Mouse (Mus musculus) cerebellum, adult 18-20 months (tissue): ENCODE results near the gene Casq2.
A peak's percentile ranks its signal among the peaks of the same experiment; 100 is the strongest.

Source experiments
- DNase-seq, 2 experiments: peaks; one replicate each; pipeline ENCODE4 v3.0.0; 2021

The Casq2 gene

DNA sequence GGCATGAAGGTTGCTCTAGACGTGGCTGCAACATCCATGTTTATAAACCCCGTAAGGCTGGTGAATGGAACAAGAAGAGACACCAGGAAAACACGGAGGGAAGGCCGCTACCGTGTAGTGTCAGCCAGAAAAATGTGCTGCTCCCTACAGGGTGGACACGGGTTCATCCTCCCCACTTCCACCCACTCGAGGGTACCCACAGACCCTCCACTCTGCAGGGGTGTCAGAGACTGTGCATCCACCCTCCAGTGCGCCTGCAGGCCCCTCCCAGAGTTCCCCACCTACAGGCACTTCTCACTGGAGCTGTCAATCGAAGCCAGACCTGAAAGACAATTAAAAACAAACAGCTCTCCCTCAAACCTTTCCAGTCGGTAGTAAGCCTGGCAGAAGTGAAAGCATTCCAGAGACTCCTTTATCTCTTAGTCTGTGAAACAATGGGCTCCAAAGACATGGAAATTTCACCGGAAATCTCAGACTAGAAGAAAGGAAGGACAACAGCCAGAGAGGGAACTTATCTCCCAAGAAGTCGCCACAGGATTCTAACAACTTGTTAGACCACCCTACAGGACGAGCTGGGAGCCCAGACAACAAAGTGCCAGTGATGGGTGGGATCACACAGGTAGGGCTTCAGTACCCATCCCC is 2.5 kb upstream of the Casq2 start:
- DNase-seq: no peak

DNA sequence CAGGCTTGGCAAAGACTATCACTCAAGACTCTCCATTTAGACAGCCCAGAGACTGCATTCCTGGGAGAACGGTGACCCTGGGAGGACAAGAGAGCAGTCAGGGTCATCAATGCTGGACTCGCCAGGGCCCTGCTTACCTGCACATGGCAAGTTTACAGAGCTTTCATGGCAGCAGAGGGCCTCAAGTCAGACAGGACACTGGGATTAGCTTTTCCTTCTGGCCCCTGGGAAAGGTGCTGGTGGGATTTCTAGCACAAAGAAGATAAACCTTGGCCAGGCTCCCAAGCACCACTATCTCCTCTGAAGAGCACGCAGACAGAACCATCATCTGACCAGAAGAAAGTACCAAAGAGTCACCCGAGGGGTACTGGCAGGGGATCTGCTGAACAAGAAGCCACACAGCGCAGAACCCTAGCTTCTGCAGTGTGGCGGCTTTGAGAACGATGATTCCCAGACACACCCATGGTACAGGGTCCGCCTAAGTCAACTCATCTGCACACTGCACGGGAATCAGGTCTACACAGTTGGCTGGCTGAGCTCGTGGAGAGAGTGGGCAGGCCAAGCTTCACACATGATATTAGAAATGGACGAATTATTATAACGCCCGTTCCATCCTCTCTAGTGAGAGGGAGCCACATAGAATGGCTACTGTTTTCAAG is 1.3 kb upstream of the Casq2 start:
- no peak for DNase-seq

DNA sequence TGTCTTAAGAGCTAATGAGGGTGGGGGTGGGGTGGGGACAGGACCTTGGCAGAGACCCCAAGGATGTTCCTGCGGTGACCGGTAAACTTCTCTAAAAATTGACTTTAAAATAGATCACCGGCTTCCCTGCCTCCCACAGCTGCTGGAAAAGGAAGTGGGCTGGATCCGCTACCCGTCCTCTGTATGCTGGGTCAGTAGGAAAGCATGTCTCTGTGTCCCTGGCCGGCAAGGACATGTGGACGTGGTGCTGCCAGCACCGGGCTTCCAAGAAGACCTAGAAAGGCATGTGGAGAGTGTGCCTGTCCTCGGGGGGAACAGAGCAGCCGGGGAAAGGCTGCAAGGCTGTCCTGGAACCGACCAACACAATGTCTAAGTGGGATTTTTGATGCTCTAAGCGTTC is 496 bp upstream of the Casq2 start:
- DNase-seq: no peak

DNA sequence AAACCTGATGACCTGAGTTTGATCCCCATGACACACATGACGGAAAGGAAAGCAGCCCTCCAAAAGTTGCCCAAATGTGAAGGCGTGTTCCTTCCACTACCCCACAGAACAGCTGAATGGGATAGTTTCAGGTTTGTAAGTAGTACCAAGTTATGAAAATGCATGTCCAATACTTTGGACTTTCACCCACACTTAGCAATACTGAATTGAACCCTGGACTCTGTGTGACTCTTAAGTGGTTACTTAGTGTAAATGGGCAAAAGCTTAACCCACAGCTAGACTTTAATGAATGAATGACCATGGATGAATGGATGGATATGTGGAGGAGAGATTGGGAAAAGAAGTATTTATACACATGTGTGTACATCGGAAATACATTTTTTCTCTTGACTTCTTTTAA is 8.6 kb downstream of the Casq2 start:
- DNase-seq: no peak

DNA sequence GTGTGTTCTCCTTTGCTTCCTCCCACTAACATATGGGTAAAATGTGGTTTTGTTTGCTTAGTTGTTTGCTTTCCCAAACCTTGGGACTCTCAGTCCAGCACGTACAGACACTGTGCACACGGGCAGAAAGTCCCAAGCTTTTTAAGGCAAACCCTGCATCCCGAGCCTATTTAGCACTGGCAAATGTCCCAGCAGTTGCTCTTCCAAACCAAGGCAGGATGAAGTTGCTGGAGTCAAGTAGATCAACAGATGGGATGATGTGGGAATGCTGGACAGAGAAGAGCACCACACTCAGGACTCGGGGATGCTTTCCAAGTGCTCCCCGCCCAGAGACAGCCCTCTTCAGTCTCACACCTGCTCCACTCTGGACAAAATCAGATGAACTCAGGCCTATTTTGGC is 9.2 kb downstream of the Casq2 start:
- no peak for DNase-seq

DNA sequence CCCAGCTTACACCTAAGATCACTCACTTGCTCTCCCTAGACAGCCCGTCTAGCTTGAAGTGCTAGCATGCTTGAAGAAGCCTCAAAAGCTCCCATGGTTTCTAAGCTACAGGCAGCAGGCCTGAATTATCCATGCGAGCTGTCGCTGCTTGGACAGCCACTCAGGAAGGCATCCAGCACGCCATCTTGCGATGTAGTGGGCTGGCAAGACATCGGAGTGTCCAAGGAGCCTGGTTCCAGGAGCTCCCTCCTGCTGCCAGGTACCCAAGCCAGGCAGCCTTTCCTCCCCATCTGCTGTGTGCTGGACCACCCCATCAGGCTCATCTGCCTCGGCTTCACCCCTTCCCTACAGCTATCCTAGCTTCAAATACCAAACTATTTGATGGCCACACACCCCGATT is 10.2 kb downstream of the Casq2 start:
- no peak for DNase-seq

DNA sequence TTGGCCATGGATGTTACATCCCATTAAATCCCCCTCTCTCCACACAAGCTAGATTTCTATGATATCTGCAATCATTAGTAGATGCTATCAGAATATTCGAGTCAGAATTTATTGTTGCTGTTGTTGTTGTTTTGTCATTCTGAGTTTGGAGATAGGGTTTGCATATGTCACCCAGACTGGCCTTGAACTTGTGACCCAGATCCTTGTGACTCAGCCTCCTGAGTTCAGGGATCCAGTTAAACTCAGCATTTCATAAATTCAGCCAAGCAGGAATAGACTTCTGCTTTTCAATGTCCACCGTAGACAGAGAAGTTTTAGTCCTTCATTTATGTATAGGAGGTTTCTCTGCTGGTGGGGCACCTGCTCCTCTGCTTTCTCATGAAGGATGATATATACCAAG is 10.8 kb downstream of the Casq2 start:
- no peak for DNase-seq

DNA sequence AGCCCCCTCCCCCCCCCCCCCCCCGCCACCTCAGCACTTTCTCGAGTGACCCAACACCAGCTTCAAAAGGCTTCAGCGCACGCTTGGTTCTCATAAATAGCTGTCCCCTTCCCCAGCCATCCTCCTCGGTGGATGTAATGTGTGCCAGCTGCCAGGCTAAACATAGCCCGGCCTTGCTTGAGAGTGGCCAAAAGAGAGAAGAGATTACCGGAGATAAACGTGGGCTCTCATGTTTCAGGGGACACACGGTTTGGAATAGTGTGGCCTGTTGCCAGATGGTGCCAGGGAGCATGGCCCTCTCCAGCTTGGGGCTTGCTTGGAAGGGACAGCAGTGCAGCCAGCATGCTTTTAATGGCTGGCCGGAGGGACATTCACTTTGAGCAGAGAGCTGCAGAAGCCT is 13.0 kb downstream of the Casq2 start:
- DNase-seq: no peak

DNA sequence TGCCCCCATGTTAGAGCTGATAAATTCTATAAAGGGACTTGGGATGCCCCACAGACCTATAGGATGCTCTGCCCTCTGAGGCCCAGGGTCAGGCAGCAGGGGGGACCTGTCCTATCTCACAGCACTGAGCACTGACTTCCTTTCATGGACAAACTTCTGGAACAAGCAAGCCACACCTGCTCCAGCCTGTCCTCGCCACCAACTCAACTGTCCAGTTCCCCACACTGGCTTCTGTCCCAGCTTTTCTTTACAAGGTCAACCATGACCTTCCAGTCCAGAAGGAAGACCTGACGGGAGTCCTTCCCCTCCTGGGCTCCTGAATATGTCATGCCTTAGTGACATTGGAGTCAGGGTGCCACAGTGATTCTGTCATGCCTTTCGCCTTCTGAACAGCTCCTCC is 13.6 kb downstream of the Casq2 start:
- DNase-seq: no peak

DNA sequence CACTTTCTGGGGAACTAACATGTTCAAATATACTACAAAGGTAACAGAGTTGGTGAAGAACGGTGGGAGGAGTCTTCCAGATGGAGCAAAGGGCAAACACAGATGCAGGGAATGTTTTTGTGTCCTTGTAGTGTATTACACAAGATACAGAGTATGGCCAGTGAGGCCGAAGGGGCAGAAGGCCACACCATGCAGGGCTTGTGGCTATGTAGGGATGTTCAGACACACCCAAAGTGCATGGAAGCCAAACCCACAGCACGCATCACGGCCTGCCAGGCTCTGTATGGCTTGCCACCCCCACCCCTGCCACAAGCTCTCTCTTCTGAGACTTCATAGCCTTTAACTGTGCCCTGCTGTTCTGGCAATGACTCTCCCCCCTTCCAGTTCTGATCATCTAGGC is 15.2 kb downstream of the Casq2 start:
- DNase-seq: no peak

DNA sequence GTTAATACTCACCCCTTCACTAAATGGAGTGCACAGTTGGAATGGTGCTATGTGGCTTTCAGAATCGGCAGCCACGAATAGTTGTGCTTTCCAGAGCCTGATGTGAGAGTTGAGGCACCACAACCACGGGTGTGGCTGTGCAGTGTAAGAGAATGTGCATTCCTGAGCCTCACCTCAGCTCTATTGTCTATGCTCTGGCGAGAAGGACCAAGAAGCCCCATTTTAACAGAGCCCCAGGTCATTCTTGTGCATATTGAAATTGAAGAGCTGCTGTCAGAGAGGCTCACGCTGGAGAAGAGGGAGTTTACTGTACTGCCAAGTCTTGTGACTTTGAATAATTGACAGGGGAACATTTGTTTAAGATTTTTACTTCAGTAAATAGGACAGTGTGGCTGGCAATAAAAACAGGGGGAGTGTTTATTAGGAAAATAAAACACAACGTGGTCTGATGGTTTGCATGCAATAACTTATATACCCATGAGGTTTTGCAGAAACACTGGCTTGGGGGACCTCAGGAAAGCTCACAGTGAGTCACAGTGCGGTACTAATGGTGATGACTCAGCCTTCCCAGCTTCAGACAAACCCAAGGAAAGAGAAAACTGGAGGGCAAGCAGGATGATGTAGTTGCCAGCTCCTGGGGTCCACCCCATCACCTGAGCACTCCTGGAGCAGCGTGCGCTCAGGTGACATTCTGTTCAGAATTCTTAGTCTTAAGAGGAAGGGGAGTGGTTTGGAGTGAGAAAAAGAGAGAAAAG is 17.8 kb downstream of the Casq2 start:
- no peak for DNase-seq

DNA sequence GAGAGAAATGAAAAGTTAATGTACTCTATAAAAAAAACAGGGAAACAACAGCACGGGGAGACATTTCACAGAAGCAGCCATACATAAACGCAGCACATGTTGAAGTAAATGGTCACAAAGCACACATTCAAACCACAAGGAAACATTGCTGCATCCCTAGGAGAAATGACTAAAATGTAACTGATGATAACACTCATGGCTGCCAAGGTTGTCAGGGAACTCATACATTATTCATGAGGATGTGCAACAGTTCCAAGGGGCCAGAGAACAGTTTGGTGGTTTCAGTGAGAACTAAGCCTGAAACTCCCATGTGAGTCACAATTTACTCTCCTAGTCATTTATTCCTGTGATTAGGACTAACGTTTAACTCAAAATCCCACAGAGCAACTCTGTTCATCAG is 22.0 kb downstream of the Casq2 start:
- no peak for DNase-seq

DNA sequence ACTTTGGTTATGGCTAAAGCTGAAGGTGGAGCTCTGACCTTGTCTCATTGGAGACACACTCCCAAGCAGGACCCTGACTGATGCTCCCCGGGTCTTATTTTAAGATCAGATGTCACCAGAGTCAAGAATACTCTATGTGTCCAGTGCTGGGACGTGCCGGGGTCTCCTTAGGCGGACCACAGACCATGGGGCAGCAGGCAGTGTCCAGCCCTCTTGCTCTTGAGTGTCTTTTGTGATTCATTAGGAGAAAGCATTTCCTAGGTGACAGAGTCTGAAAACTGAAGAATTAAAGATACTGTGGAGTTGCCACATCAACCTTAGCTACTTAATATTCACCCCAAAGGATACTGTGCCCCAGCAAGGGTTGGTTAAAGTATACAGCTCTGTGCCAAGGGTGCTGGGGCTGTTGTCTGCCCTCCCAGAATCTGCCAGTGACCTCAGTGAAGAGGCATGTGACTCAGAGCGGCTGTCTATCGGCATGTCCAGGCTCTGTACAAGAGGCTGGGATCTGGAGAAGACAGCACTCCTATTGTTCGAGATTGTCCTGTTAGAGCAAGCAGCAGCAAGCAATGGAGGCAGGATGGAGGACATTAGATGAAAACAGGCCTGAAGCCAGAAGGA is 25.9 kb downstream of the Casq2 start:
- no peak for DNase-seq

DNA sequence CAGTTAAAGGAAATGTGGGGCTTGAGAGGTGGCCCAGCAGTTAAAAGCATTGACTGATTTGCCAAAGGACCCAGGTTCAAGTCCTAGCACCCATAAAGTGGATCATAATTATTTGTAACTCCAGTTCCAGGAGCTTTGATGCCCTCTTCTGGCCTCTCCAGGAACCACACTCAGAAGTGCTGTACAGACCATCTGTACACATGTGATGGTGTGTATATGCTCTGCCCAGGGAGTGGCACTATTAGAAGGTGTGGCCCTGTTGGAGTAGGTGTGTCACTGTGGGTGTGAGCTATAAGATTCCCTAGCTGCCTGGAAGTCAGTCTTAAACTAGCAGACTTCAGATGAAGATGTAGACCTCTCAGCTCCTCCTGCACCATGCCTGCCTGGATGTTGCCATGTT is 34.7 kb downstream of the Casq2 start:
- no peak for DNase-seq

DNA sequence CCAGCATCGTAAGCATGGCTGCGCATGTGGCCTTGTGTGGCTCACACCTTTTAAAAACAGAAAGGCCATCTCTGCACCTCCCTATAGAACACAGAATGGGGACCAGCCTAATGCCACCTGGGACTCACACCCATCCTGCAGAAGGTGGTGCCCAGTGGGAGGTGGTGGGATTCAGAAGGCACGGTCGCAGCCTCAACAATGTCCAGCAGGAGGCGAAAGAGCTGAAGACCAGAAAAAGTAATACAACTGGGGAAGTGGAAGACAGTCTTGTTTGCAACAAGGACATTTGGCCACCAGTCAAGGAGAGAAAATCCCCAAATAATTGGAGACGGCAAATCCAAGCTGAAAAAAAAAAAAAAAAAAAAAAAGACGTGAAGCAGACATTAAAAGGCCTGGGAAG is 35.8 kb downstream of the Casq2 start:
- no peak for DNase-seq

DNA sequence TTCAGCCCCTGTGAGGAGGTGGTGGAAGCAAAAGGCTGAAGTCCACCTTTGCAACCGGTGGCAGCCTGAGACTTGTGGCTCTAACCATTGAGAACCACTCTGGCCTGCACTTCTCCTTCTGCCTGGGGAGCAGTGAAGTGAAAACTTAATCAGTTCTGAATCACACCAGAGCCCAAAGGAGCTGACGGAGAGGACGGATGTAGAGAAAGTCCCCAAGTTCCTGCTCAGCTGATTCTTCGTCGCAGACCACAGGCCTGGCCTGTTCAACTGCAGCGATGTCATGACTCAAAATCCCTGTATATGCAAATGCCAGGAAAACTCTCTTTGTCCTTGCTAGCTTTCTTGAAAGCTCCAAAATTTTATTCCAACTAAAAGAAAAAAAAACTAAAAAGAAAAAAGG is 37.4 kb downstream of the Casq2 start:
- no peak for DNase-seq

DNA sequence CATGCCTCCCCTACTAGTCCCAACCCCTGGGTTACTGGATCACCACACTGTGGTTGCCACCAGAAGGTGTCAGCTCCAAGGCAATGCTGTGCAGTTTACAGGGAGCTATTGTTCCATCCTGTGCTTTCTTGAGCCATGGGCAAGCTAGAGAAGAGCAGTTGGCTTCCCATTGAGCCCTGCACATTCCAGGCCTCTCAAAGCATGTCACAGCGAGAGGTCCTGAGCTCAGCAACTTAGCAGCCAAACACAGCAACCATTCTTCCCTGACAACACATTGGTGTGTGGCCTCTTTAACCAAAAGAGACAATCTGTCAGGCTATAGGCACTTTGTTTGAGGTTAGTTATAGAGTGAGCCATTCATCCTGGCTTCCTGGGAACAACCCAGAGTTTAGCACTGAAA is 39.3 kb downstream of the Casq2 start:
- DNase-seq: peak; percentile 28 to 31

DNA sequence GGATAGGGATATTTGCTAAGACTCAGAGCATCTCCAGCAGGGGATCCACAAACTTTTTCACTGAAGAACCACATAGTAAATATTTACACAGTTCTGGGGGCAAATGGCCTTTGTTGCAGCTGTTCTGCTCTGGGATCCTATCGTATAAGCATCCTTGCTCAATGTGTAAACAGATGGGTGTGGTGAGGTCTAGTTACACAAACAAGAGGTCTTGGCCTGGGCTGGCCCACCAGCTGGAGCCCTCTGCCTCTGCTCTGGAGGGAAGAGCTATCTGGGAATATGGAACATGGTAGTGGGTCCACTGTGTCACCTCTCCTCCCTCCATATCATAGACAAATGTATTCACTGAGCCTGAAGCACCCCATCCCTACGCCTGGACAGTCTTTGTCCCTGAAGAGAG is 40.9 kb downstream of the Casq2 start:
- DNase-seq: no peak

DNA sequence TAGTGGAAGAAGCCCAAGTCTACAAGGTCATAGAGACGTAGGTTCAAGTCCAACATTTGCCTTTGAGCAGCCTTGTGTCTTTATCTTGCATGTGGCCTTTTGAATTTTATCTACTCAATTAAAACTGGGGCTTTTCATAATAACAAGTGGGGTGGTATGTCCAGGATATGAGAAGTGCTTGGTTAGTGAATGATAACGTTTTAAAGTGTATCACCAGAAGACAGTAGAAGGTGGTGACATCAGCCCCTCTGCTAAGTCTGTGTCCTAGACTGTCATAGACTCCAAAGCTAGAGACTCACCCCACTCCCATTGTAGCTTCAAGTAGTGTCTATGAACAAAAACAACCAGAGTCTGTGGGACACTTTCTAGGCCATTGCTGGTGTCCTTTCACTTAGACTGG is 42.0 kb downstream of the Casq2 start:
- DNase-seq: no peak

DNA sequence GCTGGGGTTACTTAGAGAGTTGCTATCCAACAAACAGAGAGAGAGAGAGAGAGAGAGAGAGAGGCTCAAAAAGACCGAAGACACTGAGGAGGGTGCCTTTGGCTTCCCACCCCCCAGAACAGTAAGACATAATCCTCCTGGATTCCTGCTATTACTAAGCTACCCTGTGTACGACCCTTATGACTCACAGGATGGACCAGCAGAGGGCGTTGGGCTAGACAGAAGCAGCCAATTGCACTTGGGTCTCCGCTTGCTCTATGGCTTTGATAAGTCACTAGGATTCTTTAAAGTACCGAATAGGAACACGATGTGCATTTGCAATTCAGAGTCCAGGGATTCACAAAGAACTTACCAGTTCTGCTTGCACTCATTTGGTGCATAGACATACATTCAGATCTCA is 44.3 kb downstream of the Casq2 start:
- no peak for DNase-seq

DNA sequence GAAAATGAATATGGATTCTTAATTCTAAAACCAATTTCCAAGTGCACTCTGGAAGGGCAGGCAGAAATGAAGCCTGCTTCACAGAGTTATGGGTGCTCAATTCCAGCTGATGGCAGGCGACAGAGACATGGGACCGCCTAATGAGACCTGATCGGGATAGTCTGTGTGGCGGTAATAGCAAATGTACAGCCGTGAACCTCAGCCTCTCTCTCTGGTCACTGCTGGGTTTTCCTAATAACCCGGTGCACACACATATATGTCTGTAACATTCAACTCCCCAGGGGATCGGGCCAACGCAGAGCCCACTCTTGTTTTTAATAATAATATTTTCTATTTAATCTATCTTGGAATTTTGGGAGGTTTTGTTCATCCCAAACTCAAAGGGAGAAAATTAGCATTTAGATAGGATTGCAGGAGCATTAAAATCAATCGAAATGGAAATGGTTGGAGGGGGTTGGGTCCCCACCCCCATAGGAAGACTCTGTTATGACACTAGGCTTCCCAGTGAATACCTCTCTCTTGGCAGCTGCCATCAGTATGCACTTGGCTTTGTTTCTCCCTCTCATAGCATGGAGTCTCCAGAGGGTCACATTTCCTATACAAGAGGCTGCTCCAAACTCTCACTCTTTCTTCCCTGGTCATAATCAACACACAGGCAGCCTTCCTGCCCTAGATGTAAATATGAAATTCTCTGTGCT is 45.6 kb downstream of the Casq2 start:
- DNase-seq: no peak

DNA sequence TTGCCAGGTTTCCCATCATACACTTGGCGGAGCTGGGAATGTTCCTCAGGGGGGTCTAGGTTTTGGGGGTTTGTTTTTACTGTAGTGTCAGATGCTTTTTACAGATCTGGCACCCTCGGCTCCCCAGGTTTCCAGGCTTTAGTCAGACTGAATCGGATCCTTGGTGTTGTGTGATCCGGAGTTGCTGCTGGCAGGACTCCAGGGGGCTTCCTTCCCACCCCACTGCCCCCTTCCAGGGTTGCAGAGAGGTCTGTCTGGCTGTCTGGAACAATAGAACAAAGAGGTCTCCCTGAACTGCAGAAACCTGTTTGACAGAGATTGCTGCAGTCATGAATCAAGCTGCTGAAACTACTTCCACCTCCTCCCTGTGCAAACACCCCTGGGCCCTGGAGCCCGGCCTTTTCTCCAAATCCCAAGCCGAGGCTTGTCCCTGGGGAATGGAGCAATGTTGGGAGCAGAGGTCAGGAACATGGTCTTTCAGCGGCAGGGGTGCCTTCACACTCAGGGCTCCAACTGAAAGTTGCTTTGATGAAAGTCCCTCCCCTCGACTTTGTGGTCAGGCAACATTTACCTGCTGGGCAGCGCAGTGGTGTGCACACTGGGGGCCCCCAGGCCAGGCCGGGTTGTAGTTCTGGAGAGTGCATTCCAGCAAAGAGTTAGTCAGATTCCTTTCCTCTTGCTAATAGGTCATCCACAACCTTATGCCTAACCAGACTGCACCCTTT is 49.3 kb downstream of the Casq2 start:
- no peak for DNase-seq

DNA sequence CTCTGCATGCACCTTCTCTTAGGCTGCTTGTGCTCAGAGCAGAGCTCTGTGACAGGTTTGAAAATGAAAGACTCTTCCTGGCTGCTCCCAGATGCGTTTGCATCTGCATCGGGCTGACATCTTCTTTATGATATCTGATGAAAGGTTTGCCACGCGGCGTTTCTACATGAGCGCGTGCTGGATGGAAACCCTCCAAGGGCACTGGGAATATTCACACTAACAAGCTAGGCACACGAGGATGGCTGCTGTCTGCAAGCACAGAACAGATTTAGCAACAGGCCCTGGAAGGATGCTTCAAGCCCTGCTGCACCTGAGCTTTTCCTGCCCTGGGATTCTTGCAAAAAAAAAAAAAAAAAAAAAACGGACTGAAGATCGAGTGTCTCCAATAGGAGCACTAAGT is 50.9 kb downstream of the Casq2 start:
- DNase-seq: no peak
